Mouse (Mus musculus): Measurements from ENCODE around the gene Serpina1c. TPM values are rescaled to one million over a fixed set of nuclear protein-coding genes. Genes with fewer than 3 reads are reported as not detected.

Serpina1c gene
- 0.37 and 0.99 TPM in 2 replicates for polyA plus RNA-seq (2015; fragmentation: Nextera tagmentation; extraction: Ambion mirVana)

GRCm38 (mm10) chr12:103904837-103905340, at the start of gene Serpina1c:
Gene Serpina1c (minus strand): TSS chr12:103904887.

GRCm38 (mm10) chr12:103863101-103863974, 41.3 kb downstream of the Serpina1c start, which contains the start of gene Serpina1a:
Gene Serpina1a (minus strand): TSS chr12:103863562.

Other genes starting within 250 kb of the Serpina1c start
- gene Serpina6, start 247.7 kb downstream of the Serpina1c start, polyA plus RNA-seq (2015; fragmentation: Nextera tagmentation; extraction: Ambion mirVana) = not detected in 2 replicates
- not detected in 2 replicates for gene Serpina16, start 228.7 kb downstream of the Serpina1c start, polyA plus RNA-seq (2015; fragmentation: Nextera tagmentation; extraction: Ambion mirVana)
- gene Serpina1f, start 209.4 kb downstream of the Serpina1c start, polyA plus RNA-seq (2015; fragmentation: Nextera tagmentation; extraction: Ambion mirVana) = not detected in 2 replicates
- gene Serpina1d, start 131.3 kb downstream of the Serpina1c start, polyA plus RNA-seq (2015; fragmentation: Nextera tagmentation; extraction: Ambion mirVana) = 0.96 and 1.7 TPM in 2 replicates
- gene Serpina1b, start 74.5 kb downstream of the Serpina1c start, polyA plus RNA-seq (2015; fragmentation: Nextera tagmentation; extraction: Ambion mirVana) = 1.0 and 1.7 TPM in 2 replicates
- gene Serpina1a, start 41.3 kb downstream of the Serpina1c start, polyA plus RNA-seq (2015; fragmentation: Nextera tagmentation; extraction: Ambion mirVana) = 1.1 and 1.4 TPM in 2 replicates
- gene Serpina1e, start 54.1 kb upstream of the Serpina1c start, polyA plus RNA-seq (2015; fragmentation: Nextera tagmentation; extraction: Ambion mirVana) = 1.6 and 2.1 TPM in 2 replicates
- 0.09 TPM in 1 of 2 replicates, not detected in the other for gene Serpina11, start 85.1 kb upstream of the Serpina1c start, polyA plus RNA-seq (2015; fragmentation: Nextera tagmentation; extraction: Ambion mirVana)
- 0.60 TPM in 1 of 2 replicates, not detected in the other for gene Serpina9, start 108.9 kb upstream of the Serpina1c start, polyA plus RNA-seq (2015; fragmentation: Nextera tagmentation; extraction: Ambion mirVana)
- gene Serpina12, start 139.6 kb upstream of the Serpina1c start, polyA plus RNA-seq (2015; fragmentation: Nextera tagmentation; extraction: Ambion mirVana) = 3.1 TPM in 1 of 2 replicates, not detected in the other
- gene Serpina5, start 196.2 kb upstream of the Serpina1c start, polyA plus RNA-seq (2015; fragmentation: Nextera tagmentation; extraction: Ambion mirVana) = not detected in 2 replicates
- not detected in 2 replicates for gene Serpina3a, start 207.8 kb upstream of the Serpina1c start, polyA plus RNA-seq (2015; fragmentation: Nextera tagmentation; extraction: Ambion mirVana)
- gene Serpina3b, start 223.1 kb upstream of the Serpina1c start, polyA plus RNA-seq (2015; fragmentation: Nextera tagmentation; extraction: Ambion mirVana) = 0.06 TPM in 1 of 2 replicates, not detected in the other
- gene Serpina3c, start 249.0 kb upstream of the Serpina1c start, polyA plus RNA-seq (2015; fragmentation: Nextera tagmentation; extraction: Ambion mirVana) = 0.88 and 10.0 TPM in 2 replicates